ENCODE assay signal across 21 mouse cellular contexts in the genomic region with DNA sequence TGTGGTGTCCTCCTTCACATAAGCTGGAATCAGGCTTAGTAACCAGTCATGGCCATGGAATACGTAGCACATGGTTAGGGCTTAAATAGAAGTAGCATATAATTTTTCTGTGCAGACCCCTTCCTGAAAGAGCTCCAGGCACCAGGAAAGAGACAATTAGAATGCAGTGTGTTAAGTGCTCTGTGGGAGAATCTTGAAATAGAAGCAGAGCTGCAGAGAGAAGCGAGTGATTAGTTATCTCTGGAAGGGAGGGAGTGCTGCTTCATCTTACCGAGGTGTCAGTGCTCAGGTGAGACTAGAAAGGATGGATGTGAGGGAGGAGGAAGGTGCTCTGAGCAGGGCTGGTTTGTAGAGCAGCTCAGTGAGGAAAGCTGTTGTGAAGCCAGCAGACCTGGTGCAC.
A peak's percentile ranks its signal among the peaks of the same experiment; 100 is the strongest.
DNase-seq lines count a peak whose midpoint lies in the region; ATAC-seq and TF ChIP-seq lines count a peak whose summit lies in the region.
"Had no signal": no experiment of that assay in that cellular context is flagged by ENCODE, and none has a peak within 500 bp of the region (broad histone marks: within the 10 kb centered on the region; RNA-seq: fewer than 3 reads in every experiment).

No protein-coding gene starts in this region.

- no peak for TF ChIP-seq POLR2A in cerebellum, adult 2 months (IDR thresholded peaks at IDR 0.05; ENCODE audit: borderline replicate concordance, insufficient read depth, low read length)

- no peaks in the 10 kb centered on the region for H3K4me1 ChIP-seq in cerebellum, adult 2 months (ENCODE audit: control insufficient read depth, insufficient read depth, low read length)

- peak; percentile 51; the same call in 1 of the 2 replicates for ATAC-seq in frontal cortex, adult (ENCODE audit: low TSS enrichment)
- ATAC-seq: activated CD4-positive, CD25-positive, alpha-beta regulatory T cell, adult 4 months; hindbrain, postnatal 0 days; Patski had no signal

- intact Hi-C loops in left cerebral cortex, postnatal 14 days (cut with DNase I), result loop anchor here (10.0 kb wide), 1 partner anchor 150 kb away; no protein-coding TSS in a partner anchor

- no peak for TF ChIP-seq CTCF in cerebellum, adult 2 months (IDR thresholded peaks at IDR 0.05; ENCODE audit: borderline replicate concordance, insufficient read depth, low read depth, low read length)

- H3K27ac ChIP-seq in cerebellum, adult 2 months (ENCODE audit: insufficient read depth, low read length), result no peak overlapping the region
- H3K27ac ChIP-seq: embryonic facial prominence, embryonic 12.5 days; gastrocnemius, adult 2 months; hindbrain, embryonic 12.5 days; hindbrain, postnatal 0 days had no signal

- DNase-seq in frontal cortex, postnatal 25 days (ENCODE audit: low spot score in 2 of 2), result no peak
- peak; percentile 36 to 38 for DNase-seq in left cerebral cortex, postnatal 14 days (ENCODE audit: low spot score in 2 of 2)
- no peak for DNase-seq in left cerebral cortex, adult 11 months (ENCODE audit: low spot score)
- DNase-seq in right cerebral cortex, postnatal 10 days (ENCODE audit: low spot score in 2 of 2), result peak; percentile 41 to 61
- no peak for DNase-seq in right cerebral cortex, postnatal 25 days
- DNase-seq in cerebellum, adult 2 months, result no peak
- DNase-seq: adrenal gland, postnatal 14 days; cerebellum, adult 18-20 months; cerebellum, postnatal 14 days; embryo, embryonic 11 days; gastrocnemius, adult 2 months; gastrocnemius, postnatal 25 days; heart, postnatal 36 days had no signal

- 83% methylated on average over 3 of the region's 3 CpGs for WGBS in cerebellum, adult 2 months

- no peaks in the 10 kb centered on the region for H3K27me3 ChIP-seq in cerebellum, adult 2 months (ENCODE audit: control insufficient read depth, insufficient read depth, low read length)
- H3K27me3 ChIP-seq: CH12.LX; embryonic facial prominence, embryonic 12.5 days; Patski had no signal

- H3K4me3 ChIP-seq in cerebellum, adult 2 months (replicated peaks; ENCODE audit: insufficient read depth, low read depth, low read length), result no peak overlapping the region
- H3K4me3 ChIP-seq: embryonic facial prominence, embryonic 12.5 days; gastrocnemius, adult 2 months; heart, embryonic 12.5 days; hindbrain, embryonic 12.5 days had no signal

Comparison
In these comparisons a context has a peak if more than half of its experiments do, and no peak if none do; other contexts are left out.
1. DNase-seq: peak in left cerebral cortex, postnatal 14 days (2 of 2) and right cerebral cortex, postnatal 10 days (2 of 2); none in frontal cortex, postnatal 25 days (0 of 2), left cerebral cortex, adult 11 months (single experiment), right cerebral cortex, postnatal 25 days (single experiment) and cerebellum, adult 2 months (0 of 2).